Mouse (Mus musculus): ENCODE data around the gene Stag2. TPM values are rescaled to one million over a fixed set of nuclear protein-coding genes. Genes with fewer than 3 reads are reported as not detected.
A peak's percentile ranks its signal among the peaks of the same experiment; 100 is the strongest.

Gene Stag2
- 43.0 and 49.6 TPM in 2 replicates for polyA plus RNA-seq (2015; fragmentation: Nextera tagmentation; extraction: Ambion mirVana)

DNA sequence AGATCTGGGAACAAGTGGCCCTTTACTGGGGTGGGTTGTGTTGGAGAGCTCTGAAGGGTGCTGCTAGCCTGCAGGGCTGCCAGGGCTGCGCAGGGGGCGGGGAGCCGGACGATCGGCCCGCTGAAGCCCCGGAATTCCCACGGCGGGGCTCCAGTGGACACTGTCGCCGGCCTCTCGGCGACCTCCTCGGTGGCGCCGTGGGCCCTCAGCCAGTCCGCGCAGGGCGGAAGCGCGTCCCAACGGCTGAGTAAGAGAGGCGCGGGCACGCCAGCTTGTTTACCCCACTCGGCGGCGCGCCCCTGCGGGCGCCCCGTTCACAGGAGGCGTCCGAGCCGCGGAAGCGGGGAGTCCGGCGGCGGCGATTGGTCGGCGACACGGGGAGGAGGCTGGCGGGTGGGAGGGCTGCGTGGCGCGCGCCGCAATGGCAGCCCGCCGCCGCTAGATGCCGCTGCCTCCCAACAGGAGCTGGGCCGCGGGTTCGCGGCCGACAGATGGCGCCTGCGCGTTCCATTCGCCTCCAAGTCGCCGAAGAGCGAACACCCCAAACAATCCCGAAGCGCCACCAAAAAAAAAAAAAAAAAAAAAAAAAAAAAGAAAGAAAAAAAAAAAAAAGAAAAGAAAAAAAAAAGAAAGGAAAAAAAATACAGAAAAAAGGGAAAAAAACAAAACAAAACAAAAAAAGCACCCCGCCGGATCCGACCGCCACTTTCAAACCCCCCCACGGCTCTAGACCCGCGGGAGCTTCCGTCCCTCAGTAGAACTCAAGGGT is at the start of gene Stag2:
Gene Stag2, plus strand, starts transcription at position 530 of the 769 bp plus-strand sequence.
- H3K27ac ChIP-seq, result peak within 1 kb of the TSS; percentile 99
- no peaks in the 10 kb centered on the region for H3K4me1 ChIP-seq
- no peaks in the 10 kb centered on the region for H3K36me3 ChIP-seq
- H3K27me3 ChIP-seq, result no peaks in the 10 kb centered on the region
- H3K4me2 ChIP-seq (replicated peaks), result peak within 1 kb of the TSS; percentile 58
- peak within 1 kb of the TSS; percentile 60 for H3K4me3 ChIP-seq
- peak; percentile 73 for ATAC-seq (ENCODE audit: low FRiP score, low read depth)
- WGBS, result 19% methylated on average over 49 of the region's 76 CpGs
- H3K9ac ChIP-seq, result peak within 1 kb of the TSS; percentile 95
- H3K9me3 ChIP-seq, result no peaks in the 10 kb centered on the region

DNA sequence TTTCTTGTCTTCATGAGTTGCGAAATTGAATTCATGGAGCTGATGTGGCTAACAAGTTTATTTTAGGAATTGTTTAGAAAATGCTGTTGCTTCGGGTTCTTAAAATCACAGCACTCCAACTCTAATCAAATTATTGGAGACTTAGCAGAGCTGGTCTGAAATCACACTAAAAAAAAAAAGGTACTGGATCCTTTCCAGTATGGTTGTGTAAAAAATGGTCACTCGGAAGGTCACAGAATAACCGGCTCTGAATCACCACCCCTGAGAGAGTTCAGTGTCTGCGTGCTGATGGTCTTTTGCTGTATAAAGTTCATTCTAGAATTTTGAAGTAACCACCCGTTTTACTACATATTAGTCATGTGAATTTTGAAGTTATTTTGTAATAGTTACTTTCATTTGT is 42.0 kb upstream of the Stag2 start:
- 93% methylated on average over 6 of the region's 6 CpGs for WGBS
- H3K9ac ChIP-seq, result no peak overlapping the region
- no peaks in the 10 kb centered on the region for H3K4me1 ChIP-seq
- H3K27me3 ChIP-seq, result no peaks in the 10 kb centered on the region
- H3K4me2 ChIP-seq (replicated peaks), result no peak overlapping the region
- H3K27ac ChIP-seq, result no peak overlapping the region
- H3K36me3 ChIP-seq, result peaks cover 34% of the 10 kb centered on the region
- ATAC-seq (ENCODE audit: low FRiP score, low read depth), result no peak
- no peak overlapping the region for H3K4me3 ChIP-seq
- H3K9me3 ChIP-seq, result 0 out of 2 replicates have a peak, but pooled peaks cover 5% of the 10 kb centered on the region

DNA sequence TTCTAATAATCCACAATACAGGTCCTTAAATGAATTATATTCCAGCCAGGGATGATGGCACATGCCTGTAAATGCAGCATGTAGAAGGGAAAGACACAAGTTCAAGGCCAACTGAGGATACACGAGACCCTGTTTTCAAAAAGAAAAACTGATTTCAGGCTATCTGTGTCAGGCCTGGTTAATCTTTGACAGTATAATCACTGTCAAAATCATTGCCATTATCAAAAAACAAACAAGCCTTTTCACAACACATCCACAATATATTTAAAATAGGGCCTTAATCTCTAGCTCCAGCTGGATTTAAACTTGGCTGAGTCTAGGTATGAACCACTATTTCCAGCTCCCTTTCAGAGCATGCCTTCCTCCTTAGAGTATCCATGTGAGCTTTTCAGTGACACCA is 38.5 kb upstream of the Stag2 start:
- Histone ChIP-seq H3K4me2 (replicated peaks) (no peak overlapping the region), H3K27ac (no peak overlapping the region), H3K27me3 (no peaks in the 10 kb centered on the region), H3K4me3 (no peak overlapping the region), H3K9ac (no peak overlapping the region), H3K4me1 (no peaks in the 10 kb centered on the region), H3K36me3 (peaks cover 16% of the 10 kb centered on the region), H3K9me3 (0 out of 2 replicates have a peak, but pooled peaks cover 5% of the 10 kb centered on the region)
- 93% methylated on average over 1 of the region's 1 CpGs for WGBS
- no peak for ATAC-seq (ENCODE audit: low FRiP score, low read depth)

DNA sequence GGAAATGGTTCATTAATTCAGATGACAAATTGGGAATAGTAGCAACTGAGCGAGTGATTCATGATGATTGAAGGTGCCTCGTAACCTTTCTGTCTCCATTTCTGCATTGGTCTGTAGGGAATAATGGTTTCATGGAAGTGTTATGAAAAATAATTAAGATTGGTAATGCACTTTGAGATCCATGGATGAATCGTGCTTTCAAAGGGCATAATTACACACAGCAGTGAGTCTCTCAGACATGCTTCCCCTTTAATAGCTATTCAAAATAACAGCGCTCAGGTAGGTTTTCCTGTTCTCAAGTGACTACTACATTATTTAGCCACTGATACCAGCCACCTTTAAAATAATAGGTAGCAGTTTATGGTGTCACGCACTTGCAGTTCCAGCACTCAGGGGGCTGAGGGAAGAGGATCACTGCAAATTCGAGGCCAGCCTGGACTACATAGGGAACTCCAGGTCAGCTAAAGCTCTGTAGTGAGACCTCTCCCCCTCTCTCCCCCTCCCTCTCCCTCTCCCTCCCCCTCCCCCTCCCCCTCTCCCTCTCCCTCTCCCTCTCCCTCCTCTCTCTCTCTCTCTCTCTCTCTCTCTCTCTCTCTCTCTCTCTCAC is 29.6 kb upstream of the Stag2 start:
- H3K9me3 ChIP-seq, result no peaks in the 10 kb centered on the region
- no peaks in the 10 kb centered on the region for H3K4me1 ChIP-seq
- no peak for ATAC-seq (ENCODE audit: low FRiP score, low read depth)
- no peaks in the 10 kb centered on the region for H3K36me3 ChIP-seq
- H3K4me2 ChIP-seq (replicated peaks), result no peak overlapping the region
- no peak overlapping the region for H3K27ac ChIP-seq
- H3K4me3 ChIP-seq, result no peak overlapping the region
- WGBS, result 87% methylated on average over 6 of the region's 6 CpGs
- H3K27me3 ChIP-seq, result no peaks in the 10 kb centered on the region
- H3K9ac ChIP-seq, result no peak overlapping the region

DNA sequence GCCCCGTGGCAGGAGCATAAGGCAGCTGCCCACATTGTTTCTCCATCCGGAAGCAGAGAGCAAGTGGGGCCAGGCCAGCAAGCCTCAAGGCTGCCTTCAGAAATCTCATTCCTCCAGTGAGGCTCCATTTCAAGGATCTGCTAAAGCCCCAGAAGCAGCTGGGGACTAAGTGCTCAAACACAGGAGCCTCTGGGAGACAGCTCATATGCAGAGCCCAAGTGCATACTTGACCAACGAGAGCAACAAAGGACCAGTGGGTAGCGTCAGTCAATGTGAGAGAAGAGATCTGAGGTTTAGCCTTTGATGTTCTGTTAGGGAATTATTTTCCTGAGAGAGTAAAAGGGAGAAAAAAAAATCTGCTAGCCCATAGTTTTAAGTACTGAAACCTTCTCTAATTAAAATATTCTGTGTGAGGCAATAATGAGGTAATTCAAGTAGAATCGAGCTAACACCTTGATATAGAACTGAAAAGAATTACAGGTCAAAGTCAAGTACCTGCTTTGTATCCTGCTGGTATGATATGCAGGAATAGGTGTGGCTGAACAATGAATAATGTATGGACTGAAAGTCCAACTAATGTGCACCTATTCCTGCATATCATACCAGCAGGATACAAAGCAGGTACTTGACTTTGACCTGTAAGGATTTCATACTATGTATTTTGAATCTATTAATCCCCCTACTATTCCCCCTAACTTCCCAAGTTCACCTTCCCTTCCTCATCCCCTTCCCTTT is 24.0 kb upstream of the Stag2 start:
- ATAC-seq (ENCODE audit: low FRiP score, low read depth), result no peak
- Histone ChIP-seq H3K27me3 (no peaks in the 10 kb centered on the region), H3K9me3 (peaks cover 5% of the 10 kb centered on the region; the same call in 1 of the 2 replicates), H3K4me2 (replicated peaks) (no peak overlapping the region), H3K4me3 (no peak overlapping the region), H3K4me1 (no peaks in the 10 kb centered on the region), H3K36me3 (no peaks in the 10 kb centered on the region), H3K27ac (no peak overlapping the region), H3K9ac (no peak overlapping the region)
- 71% methylated on average over 5 of the region's 5 CpGs for WGBS

DNA sequence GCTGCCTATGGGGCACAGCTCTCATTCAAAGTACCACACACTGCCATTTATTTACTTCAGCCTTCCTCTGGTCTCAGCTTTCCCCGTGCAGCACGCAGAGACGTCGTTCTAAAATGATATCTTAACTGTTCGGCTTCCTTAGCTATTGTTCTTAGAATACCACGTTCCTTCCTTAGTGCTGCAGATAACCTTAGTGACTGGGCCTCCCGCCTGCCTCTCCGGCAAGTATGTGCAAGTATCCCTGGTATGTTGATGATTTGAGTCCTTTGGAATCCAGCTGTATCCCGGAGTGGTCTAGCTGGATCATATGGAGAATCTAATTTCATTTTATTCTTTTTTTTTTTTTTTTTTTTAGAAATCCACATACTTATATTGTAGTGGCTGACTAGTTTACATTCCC is 9.2 kb upstream of the Stag2 start:
- WGBS, result 56% methylated on average over 9 of the region's 9 CpGs
- no peaks in the 10 kb centered on the region for H3K36me3 ChIP-seq
- ATAC-seq (ENCODE audit: low FRiP score, low read depth), result peak; percentile 64

DNA sequence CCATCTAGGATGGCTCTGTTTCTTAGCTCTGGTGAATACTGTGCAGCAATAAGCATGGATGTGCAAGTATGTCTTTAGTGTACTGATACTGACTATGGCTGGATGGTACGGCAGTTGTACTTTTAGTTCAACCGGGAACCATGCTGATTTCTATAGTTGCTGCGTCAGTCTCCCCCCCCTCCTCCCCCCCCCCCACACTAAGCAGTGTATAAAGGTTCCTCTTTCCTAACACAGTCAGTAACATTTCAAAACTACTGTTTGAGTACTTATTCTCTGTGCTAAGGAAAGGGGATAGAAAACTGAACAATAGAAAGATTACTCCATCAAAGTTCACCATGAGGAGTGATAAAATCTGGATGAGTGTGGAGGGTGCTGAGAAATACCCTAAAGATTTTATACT is 6.5 kb upstream of the Stag2 start:
- no peak overlapping the region for H3K4me3 ChIP-seq
- no peak for ATAC-seq (ENCODE audit: low FRiP score, low read depth)
- no peaks in the 10 kb centered on the region for H3K9me3 ChIP-seq
- 67% methylated on average over 3 of the region's 3 CpGs for WGBS
- H3K36me3 ChIP-seq, result no peaks in the 10 kb centered on the region
- H3K4me1 ChIP-seq, result no peaks in the 10 kb centered on the region
- H3K27ac ChIP-seq, result no peak overlapping the region
- no peak overlapping the region for H3K4me2 ChIP-seq (replicated peaks)
- H3K9ac ChIP-seq, result no peak overlapping the region
- H3K27me3 ChIP-seq, result no peaks in the 10 kb centered on the region

More for the DNA sequence above, 9.2 kb upstream of the Stag2 start:
- Histone ChIP-seq H3K4me3 (no peak overlapping the region), H3K27me3 (no peaks in the 10 kb centered on the region), H3K27ac (no peak overlapping the region; the same call in 1 of the 2 replicates), H3K4me1 (no peaks in the 10 kb centered on the region), H3K9ac (no peak overlapping the region), H3K9me3 (no peaks in the 10 kb centered on the region), H3K4me2 (replicated peaks) (no peak overlapping the region)

DNA sequence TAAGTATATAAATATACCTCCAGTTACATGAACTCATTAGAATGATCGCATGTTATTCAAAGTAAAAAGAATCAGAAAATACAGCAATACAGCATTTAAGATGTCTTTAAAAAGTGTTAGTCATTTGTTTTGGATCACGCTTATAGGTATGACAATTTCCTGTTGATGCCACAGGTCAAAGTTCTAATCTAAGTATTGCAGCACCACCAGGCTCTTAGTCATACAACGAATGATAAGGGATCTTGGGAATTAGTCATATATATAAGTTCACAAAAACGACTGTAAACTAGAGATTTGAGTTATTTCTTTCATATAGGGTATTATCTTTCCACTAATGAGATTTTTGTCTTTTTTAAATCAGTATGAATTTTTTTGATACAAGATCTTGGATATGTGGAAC is 5.1 kb upstream of the Stag2 start:
- H3K27me3 ChIP-seq, result no peaks in the 10 kb centered on the region
- ATAC-seq (ENCODE audit: low FRiP score, low read depth), result no peak
- H3K4me1 ChIP-seq, result no peaks in the 10 kb centered on the region
- H3K9me3 ChIP-seq, result no peaks in the 10 kb centered on the region
- no peak overlapping the region for H3K27ac ChIP-seq
- H3K36me3 ChIP-seq, result no peaks in the 10 kb centered on the region
- H3K4me3 ChIP-seq, result no peak overlapping the region
- H3K4me2 ChIP-seq (replicated peaks), result no peak overlapping the region
- 84% methylated on average over 4 of the region's 4 CpGs for WGBS
- H3K9ac ChIP-seq, result no peak overlapping the region

DNA sequence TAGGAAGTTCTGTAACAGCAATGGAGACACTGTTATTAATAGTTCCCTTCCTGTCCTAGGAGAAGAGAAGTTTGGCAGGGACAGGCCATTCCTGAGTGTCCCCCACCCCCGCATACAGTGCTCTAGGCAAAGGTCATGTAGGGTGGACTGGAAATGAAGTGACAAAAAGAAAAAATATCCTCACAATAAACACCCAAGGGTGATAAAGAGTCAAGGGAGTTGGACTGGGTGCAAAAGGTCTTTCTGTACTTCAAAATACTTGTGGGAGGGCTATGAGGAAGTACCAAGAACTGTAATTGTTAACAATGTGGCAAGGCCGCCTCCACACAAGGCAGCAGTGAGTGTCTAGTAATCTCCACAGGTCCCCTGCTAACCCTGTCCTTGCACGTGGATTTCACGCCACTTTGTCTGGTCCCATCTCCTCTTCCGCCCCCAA is 1.1 kb upstream of the Stag2 start:
- no peaks in the 10 kb centered on the region for H3K9me3 ChIP-seq
- peak overlapping the region; percentile 58 for H3K4me2 ChIP-seq (replicated peaks)
- H3K4me3 ChIP-seq, result no peak overlapping the region
- no peaks in the 10 kb centered on the region for H3K36me3 ChIP-seq
- no peaks in the 10 kb centered on the region for H3K4me1 ChIP-seq
- H3K27me3 ChIP-seq, result no peaks in the 10 kb centered on the region
- 54% methylated on average over 5 of the region's 5 CpGs for WGBS
- no peak for ATAC-seq (ENCODE audit: low FRiP score, low read depth)
- H3K9ac ChIP-seq, result no peak overlapping the region
- no peak overlapping the region for H3K27ac ChIP-seq

DNA sequence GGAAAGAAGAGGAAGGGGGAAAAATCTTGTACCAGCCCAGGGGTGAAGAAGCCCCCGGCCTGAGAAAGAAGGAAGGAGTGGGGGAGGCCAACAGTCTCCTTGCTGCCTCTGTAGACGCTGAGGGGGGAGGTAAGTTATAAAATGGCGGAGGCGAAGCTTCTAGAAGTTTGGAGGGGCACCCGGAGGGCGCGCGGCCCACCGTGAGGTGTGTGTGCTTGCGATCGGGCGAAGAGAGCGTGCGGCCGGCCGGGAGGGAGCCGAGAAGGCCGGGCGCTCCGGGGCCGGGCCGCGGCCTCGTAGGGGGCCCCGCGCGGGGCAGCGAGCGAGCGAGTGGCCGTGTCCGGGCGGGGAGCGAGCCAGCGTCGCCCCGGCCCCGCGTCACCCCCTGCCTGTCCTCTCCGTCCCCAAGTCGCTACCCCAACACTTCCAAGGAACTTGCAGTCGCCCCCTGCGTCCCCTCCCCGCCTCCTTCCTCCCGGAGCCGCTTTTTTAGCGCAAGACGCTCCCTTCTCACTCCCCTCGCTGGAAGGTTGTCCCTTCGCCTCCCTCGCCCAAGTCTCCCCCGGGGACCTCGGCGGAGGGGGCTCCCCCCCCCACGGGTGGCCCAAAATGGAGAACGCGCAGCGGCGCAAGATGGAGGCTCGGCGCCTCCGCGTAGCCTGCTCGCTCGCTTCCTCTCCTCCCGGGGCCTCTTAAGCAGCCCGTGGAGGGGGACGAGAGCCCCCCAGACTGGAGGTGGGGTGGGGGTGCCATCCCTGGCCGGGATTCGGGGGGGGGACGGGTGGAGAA is 634 bp downstream of the Stag2 start:
- peak overlapping the region; percentile 60 for H3K4me3 ChIP-seq
- H3K27ac ChIP-seq, result peak overlapping the region; percentile 99
- ATAC-seq (ENCODE audit: low FRiP score, low read depth), result peak; percentile 38; the same call in 1 of the 2 replicates
- H3K9ac ChIP-seq, result peak overlapping the region; percentile 95
- no peaks in the 10 kb centered on the region for H3K36me3 ChIP-seq
- H3K4me1 ChIP-seq, result no peaks in the 10 kb centered on the region
- no peaks in the 10 kb centered on the region for H3K27me3 ChIP-seq
- no peaks in the 10 kb centered on the region for H3K9me3 ChIP-seq
- peak overlapping the region; percentile 56 for H3K4me2 ChIP-seq (replicated peaks)
- 22% methylated on average over 34 of the region's 71 CpGs for WGBS

DNA sequence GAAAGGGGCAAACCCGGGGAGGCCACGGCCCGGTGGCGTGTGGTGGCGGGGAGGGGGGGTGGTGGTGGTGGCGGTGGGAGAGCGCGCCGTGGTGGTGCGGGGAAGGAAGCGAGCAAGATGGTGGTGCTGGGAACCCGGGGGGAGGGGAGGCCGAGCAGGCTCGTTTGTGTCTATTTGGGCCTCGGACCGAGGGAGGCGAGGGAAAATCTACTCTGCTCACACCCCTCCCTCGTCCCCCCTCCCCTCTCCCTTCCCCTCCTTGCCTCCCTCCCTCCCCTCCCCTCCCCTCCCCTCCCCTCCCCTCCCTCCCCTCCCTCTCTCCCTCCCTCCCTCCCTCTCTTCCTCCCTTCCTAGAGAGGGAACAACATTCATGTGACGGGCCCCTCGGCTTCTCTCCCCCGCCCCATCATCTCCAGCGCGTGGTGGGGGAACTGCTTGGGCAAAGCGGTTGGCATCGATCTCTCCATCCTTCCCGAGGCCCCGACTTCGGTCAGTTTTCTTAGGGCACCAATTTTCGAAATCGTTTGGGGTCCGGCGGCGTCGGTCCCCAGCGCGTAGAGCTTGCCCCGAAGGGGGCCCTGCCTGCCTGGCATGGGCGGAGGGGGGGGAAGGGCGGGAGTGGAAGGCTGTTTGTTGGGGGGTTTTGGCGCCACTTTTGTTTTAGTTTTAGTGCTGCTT is 1.4 kb downstream of the Stag2 start:
- peak overlapping the region; percentile 95 for H3K9ac ChIP-seq
- no peaks in the 10 kb centered on the region for H3K4me1 ChIP-seq
- ATAC-seq (ENCODE audit: low FRiP score, low read depth), result peak; percentile 75
- peak overlapping the region; percentile 99 for H3K27ac ChIP-seq
- H3K4me2 ChIP-seq (replicated peaks), result peak overlapping the region; percentile 60
- no peaks in the 10 kb centered on the region for H3K9me3 ChIP-seq
- WGBS, result 7% methylated on average over 18 of the region's 40 CpGs
- no peaks in the 10 kb centered on the region for H3K36me3 ChIP-seq
- no peaks in the 10 kb centered on the region for H3K27me3 ChIP-seq
- peak overlapping the region; percentile 60 for H3K4me3 ChIP-seq

Data from limb, embryonic 13.5 days (tissue).